Mouse (Mus musculus): ENCODE results near the gene Aicda. TPM values are rescaled to one million over a fixed set of nuclear protein-coding genes. Genes with fewer than 3 reads are reported as not detected.
A peak's percentile ranks its signal among the peaks of the same experiment; 100 is the strongest.
"Not testable (repeated sequence)": the region's sequence is repeated elsewhere in the genome, so short reads cannot be mapped to it uniquely, and the experiment has no call there.

Gene Aicda
- total RNA-seq, 1 experiment = 0.76 TPM

DNA sequence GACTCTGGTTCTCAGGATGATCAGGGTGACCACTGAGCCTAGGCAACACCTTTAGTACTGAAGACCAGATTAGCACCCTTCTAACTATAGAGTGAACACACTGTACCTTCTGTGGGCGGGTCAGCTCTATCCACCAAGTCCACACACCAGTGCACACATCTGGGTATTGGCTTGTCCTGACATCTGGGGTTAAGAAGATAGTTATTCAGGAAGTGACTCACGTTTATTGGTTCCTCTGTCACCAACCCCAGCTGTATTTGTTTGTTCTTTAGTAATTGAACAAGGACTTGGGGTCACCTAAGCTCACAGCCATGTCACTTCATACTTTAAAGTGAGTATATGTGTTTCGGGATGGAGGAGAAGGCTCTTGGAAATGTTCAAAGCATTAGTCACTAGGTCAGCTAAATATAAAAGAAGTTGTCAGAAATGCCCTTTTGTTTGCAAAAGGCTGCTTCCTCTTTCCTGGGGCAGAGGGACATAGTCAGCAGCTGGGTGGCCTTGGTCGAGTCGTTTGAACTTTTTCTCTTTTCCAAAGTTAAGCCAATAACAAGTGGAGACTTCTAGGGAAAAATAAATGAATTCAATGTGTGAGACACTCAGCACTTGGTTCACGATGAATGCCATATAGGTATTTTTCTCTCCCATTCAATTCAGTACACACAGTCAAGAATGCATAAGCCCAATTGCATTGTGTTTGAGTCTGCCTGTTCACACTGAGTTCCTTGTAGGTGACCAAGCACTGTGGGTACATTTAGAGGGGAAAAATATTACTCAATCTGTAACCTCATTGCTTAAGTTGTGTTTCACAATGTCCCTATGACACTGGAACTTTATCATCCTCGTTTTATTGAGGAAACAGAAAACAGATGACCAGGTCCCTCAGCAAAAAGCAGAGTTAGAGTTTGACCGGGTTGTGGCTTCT, 17.4 kb downstream of the Aicda start:
- H3K4me1 ChIP-seq (ENCODE audit: control insufficient read depth in 2 of 2, insufficient read depth in 2 of 2, low read length in 2 of 2, poor library complexity in 1 of 2) = no peaks in the 10 kb centered on the region
- no peak overlapping the region for H3K4me3 ChIP-seq (ENCODE audit: insufficient read depth in 1 of 2, low read depth in 1 of 2, low read length in 2 of 2, poor library complexity in 1 of 2, severe bottlenecking in 1 of 2)
- TF ChIP-seq CHD2 (IDR thresholded peaks at IDR 0.05; ENCODE audit: low read depth, low read length) (no peak), ZC3H11A (IDR thresholded peaks at IDR 0.05; ENCODE audit: borderline replicate concordance, low read depth, low read length) (no peak), HCFC1 (IDR thresholded peaks at IDR 0.05; ENCODE audit: borderline replicate concordance, insufficient read depth, low read length) (no peak), MAFK (IDR thresholded peaks at IDR 0.05; ENCODE audit: insufficient read depth, low read depth, low read length) (no peak), ZNF384 (IDR thresholded peaks at IDR 0.05; ENCODE audit: low read depth, low read length) (no peak)
- in situ Hi-C loops (cut with MboI; ENCODE audit: low sequenced_read_pairs in 2 of 2, unreplicated experiment in 2 of 2) = no loop called here
- no peak overlapping the region for H3K27ac ChIP-seq (ENCODE audit: insufficient read depth, low read depth, low read length, poor library complexity, severe bottlenecking)
- H3K9ac ChIP-seq (ENCODE audit: insufficient read depth, low read depth, low read length, poor library complexity, severe bottlenecking) = no peak overlapping the region
- DNase-seq (ENCODE audit: low read depth, low spot score) = no peak
- no peaks in the 10 kb centered on the region for H3K36me3 ChIP-seq (ENCODE audit: control insufficient read depth, insufficient read depth, low read length, poor library complexity, severe bottlenecking)
- H3K9me3 ChIP-seq (ENCODE audit: control insufficient read depth, insufficient read depth, low read depth, low read length) = no peaks in the 10 kb centered on the region

DNA sequence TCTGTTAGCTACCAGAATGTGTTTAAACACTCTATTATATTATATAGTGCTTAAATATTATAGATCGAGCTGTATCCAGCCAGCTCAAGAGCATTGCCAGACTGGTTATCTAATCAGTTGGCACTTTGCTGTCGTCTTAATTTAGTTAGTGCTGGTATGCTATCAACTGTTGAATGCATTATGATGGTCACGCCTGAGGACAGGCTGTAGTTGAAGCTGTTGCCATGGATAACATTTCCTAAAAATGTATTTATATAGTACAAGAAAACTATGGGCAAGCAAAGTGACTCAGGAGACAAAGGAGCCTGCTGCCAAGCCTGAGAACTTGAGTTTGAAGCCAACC, 18.0 kb downstream of the Aicda start:
- H3K27ac ChIP-seq (ENCODE audit: insufficient read depth, low read depth, low read length, poor library complexity, severe bottlenecking) = no peak overlapping the region
- DNase-seq (ENCODE audit: low read depth, low spot score) = no peak
- no peak overlapping the region for H3K9ac ChIP-seq (ENCODE audit: insufficient read depth, low read depth, low read length, poor library complexity, severe bottlenecking)
- no peaks in the 10 kb centered on the region for H3K9me3 ChIP-seq (ENCODE audit: control insufficient read depth, insufficient read depth, low read depth, low read length)
- in situ Hi-C loops (cut with MboI; ENCODE audit: low sequenced_read_pairs in 2 of 2, unreplicated experiment in 2 of 2) = no loop called here
- no peak overlapping the region for H3K4me3 ChIP-seq (ENCODE audit: insufficient read depth in 1 of 2, low read depth in 1 of 2, low read length in 2 of 2, poor library complexity in 1 of 2, severe bottlenecking in 1 of 2)
- H3K4me1 ChIP-seq (ENCODE audit: control insufficient read depth in 2 of 2, insufficient read depth in 2 of 2, low read length in 2 of 2, poor library complexity in 1 of 2) = peaks cover 0 to 3% of the 10 kb centered on the region in 2 experiments; a peak in 1 of 4 replicates
- TF ChIP-seq ZNF384 (IDR thresholded peaks at IDR 0.05; ENCODE audit: low read depth, low read length) (no peak), HCFC1 (IDR thresholded peaks at IDR 0.05; ENCODE audit: borderline replicate concordance, insufficient read depth, low read length) (no peak)
- no peaks in the 10 kb centered on the region for H3K36me3 ChIP-seq (ENCODE audit: control insufficient read depth, insufficient read depth, low read length, poor library complexity, severe bottlenecking)

DNA sequence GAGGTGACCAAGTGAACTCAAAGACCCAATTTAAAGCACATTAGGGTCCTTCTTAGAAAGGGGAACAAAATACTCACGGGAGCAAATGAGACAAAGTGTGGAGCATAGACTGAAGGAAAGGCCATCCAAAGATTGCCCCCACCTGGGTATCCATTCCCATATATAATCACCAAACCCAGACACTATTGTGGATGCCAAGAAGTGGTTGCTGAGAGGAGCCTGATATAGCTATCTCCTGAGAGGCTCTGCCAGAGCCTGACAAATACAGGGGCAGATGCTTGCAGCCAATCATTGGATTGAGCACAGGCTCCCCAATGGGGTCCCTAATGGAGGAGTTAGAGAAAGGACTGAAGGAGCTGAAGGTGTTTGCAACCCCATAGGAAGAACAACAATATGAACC, 21.4 kb downstream of the Aicda start:
- H3K4me3 ChIP-seq (ENCODE audit: insufficient read depth in 1 of 2, low read depth in 1 of 2, low read length in 2 of 2, poor library complexity in 1 of 2, severe bottlenecking in 1 of 2); DNase-seq (ENCODE audit: low read depth, low spot score); H3K4me1 ChIP-seq (ENCODE audit: control insufficient read depth in 2 of 2, insufficient read depth in 2 of 2, low read length in 2 of 2, poor library complexity in 1 of 2); H3K27ac ChIP-seq (ENCODE audit: insufficient read depth, low read depth, low read length, poor library complexity, severe bottlenecking); H3K36me3 ChIP-seq (ENCODE audit: control insufficient read depth, insufficient read depth, low read length, poor library complexity, severe bottlenecking); H3K9me3 ChIP-seq (ENCODE audit: control insufficient read depth, insufficient read depth, low read depth, low read length); H3K9ac ChIP-seq (ENCODE audit: insufficient read depth, low read depth, low read length, poor library complexity, severe bottlenecking): not testable (repeated sequence)
- in situ Hi-C loops (cut with MboI; ENCODE audit: low sequenced_read_pairs in 2 of 2, unreplicated experiment in 2 of 2) = loop anchor here in 1 of 2 experiments (25.0 kb wide), 1 partner anchor 88 kb away; the partner anchor contains the start of gene Rimklb

GRCm38 (mm10) chr6:122577030-122577429, 23.4 kb downstream of the Aicda start:
- H3K27ac ChIP-seq (ENCODE audit: insufficient read depth, low read depth, low read length, poor library complexity, severe bottlenecking) = no peak overlapping the region
- H3K4me3 ChIP-seq (ENCODE audit: insufficient read depth in 1 of 2, low read depth in 1 of 2, low read length in 2 of 2, poor library complexity in 1 of 2, severe bottlenecking in 1 of 2) = no peak overlapping the region
- H3K9me3 ChIP-seq (ENCODE audit: control insufficient read depth, insufficient read depth, low read depth, low read length) = no peaks in the 10 kb centered on the region
- in situ Hi-C loops (cut with MboI; ENCODE audit: low sequenced_read_pairs in 2 of 2, unreplicated experiment in 2 of 2) = loop anchor here in 1 of 2 experiments (25.0 kb wide), 1 partner anchor 90 kb away; the partner anchor contains the start of gene Rimklb
- peak; percentile 57; the same call in 1 of the 2 replicates for TF ChIP-seq CHD2 (IDR thresholded peaks at IDR 0.05; ENCODE audit: low read depth, low read length)
- TF ChIP-seq HCFC1 (IDR thresholded peaks at IDR 0.05; ENCODE audit: borderline replicate concordance, insufficient read depth, low read length) = no peak
- no peak for DNase-seq (ENCODE audit: low read depth, low spot score)
- no peaks in the 10 kb centered on the region for H3K36me3 ChIP-seq (ENCODE audit: control insufficient read depth, insufficient read depth, low read length, poor library complexity, severe bottlenecking)
- no peak overlapping the region for H3K9ac ChIP-seq (ENCODE audit: insufficient read depth, low read depth, low read length, poor library complexity, severe bottlenecking)
- peaks cover 0 to 3% of the 10 kb centered on the region in 2 experiments; a peak in 1 of 4 replicates for H3K4me1 ChIP-seq (ENCODE audit: control insufficient read depth in 2 of 2, insufficient read depth in 2 of 2, low read length in 2 of 2, poor library complexity in 1 of 2)

DNA sequence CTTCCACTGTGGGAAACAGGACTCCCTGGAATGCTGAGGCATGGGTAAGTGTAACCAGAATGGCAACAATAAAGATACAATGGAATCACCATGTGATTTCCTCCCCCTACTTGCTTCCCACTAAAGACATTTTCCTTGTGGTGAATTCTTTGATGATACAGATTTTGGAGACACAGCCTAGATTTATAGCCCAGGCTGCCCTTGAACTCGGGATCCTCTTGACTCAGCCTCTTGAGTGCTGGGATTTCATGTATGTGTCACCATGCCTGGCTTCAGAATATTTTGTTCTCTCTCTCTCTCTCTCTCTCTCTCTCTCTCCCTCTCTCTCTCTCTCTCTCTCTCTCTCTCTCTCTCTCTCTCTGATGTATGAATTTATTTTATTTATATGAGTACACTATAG, 25.5 kb downstream of the Aicda start:
- no peak overlapping the region for H3K9ac ChIP-seq (ENCODE audit: insufficient read depth, low read depth, low read length, poor library complexity, severe bottlenecking)
- no peak overlapping the region for H3K27ac ChIP-seq (ENCODE audit: insufficient read depth, low read depth, low read length, poor library complexity, severe bottlenecking)
- H3K4me1 ChIP-seq (ENCODE audit: control insufficient read depth in 2 of 2, insufficient read depth in 2 of 2, low read length in 2 of 2, poor library complexity in 1 of 2) = peaks cover 0 to 3% of the 10 kb centered on the region in 2 experiments; a peak in 1 of 4 replicates
- no peaks in the 10 kb centered on the region for H3K36me3 ChIP-seq (ENCODE audit: control insufficient read depth, insufficient read depth, low read length, poor library complexity, severe bottlenecking)
- TF ChIP-seq HCFC1 (IDR thresholded peaks at IDR 0.05; ENCODE audit: borderline replicate concordance, insufficient read depth, low read length) (no peak), MAFK (IDR thresholded peaks at IDR 0.05; ENCODE audit: insufficient read depth, low read depth, low read length) (no peak), ZNF384 (IDR thresholded peaks at IDR 0.05; ENCODE audit: low read depth, low read length) (no peak), CHD2 (IDR thresholded peaks at IDR 0.05; ENCODE audit: low read depth, low read length) (no peak), ZC3H11A (IDR thresholded peaks at IDR 0.05; ENCODE audit: borderline replicate concordance, low read depth, low read length) (no peak)
- DNase-seq (ENCODE audit: low read depth, low spot score) = no peak
- no peak overlapping the region for H3K4me3 ChIP-seq (ENCODE audit: insufficient read depth in 1 of 2, low read depth in 1 of 2, low read length in 2 of 2, poor library complexity in 1 of 2, severe bottlenecking in 1 of 2)
- in situ Hi-C loops (cut with MboI; ENCODE audit: low sequenced_read_pairs in 2 of 2, unreplicated experiment in 2 of 2) = loop anchor here in 1 of 2 experiments (25.0 kb wide), 1 partner anchor 92 kb away; the partner anchor contains the start of gene Rimklb
- no peaks in the 10 kb centered on the region for H3K9me3 ChIP-seq (ENCODE audit: control insufficient read depth, insufficient read depth, low read depth, low read length)

All from ES-E14 (cell line).